Mouse (Mus musculus) heart, embryonic 11.5 days (tissue): ENCODE measurements around the gene Pnldc1. TPM values are rescaled to one million over a fixed set of nuclear protein-coding genes. Genes with fewer than 3 reads are reported as not detected.

Experiments
- ATAC-seq: fragments of 200-750 bp; cut with Nextera tagmentation; replicated peaks from 2 replicates; pipeline ENCODE4 v1.8.0; 2017; ENCODE audit warnings: moderate library complexity; ENCODE audit not compliant: insufficient number of reproducible peaks, low FRiP score, low TSS enrichment
- H3K27ac ChIP-seq: fragments of 300-500 bp; sonication (generic); 2 replicates; pipeline ENCODE4 v1.5.1; 2014; ENCODE audit warnings: mild to moderate bottlenecking, low read depth, low read length
- H3K27me3 ChIP-seq: fragments of 300-500 bp; sonication (generic); 2 replicates; pipeline ENCODE4 v1.6.1; 2014; ENCODE audit warnings: mild to moderate bottlenecking, low read length, mixed read lengths; ENCODE audit not compliant: control insufficient read depth, insufficient read depth
- H3K36me3 ChIP-seq: fragments of 300-500 bp; sonication (generic); 2 replicates; pipeline ENCODE4 v1.6.1; 2014; ENCODE audit warnings: mild to moderate bottlenecking, low read length, moderate library complexity, mixed read lengths; ENCODE audit not compliant: control insufficient read depth, insufficient read depth
- H3K4me1 ChIP-seq: fragments of 300-500 bp; sonication (generic); 2 replicates; pipeline ENCODE4 v1.6.1; 2014; ENCODE audit warnings: low read length; ENCODE audit not compliant: control insufficient read depth, insufficient read depth
- H3K4me2 ChIP-seq: fragments of 300-500 bp; sonication (generic); 2 replicates; pipeline ENCODE4 v1.6.1; 2014; ENCODE audit warnings: mild to moderate bottlenecking, moderate library complexity
- H3K4me3 ChIP-seq: fragments of 300-500 bp; sonication (generic); 2 replicates; pipeline ENCODE4 v1.5.1; 2014; ENCODE audit warnings: low read depth, low read length
- H3K9ac ChIP-seq: fragments of 300-500 bp; sonication (generic); 2 replicates; pipeline ENCODE4 v1.6.1; 2014; ENCODE audit warnings: mild to moderate bottlenecking, low read depth, low read length, moderate library complexity
- H3K9me3 ChIP-seq: fragments of 300-500 bp; sonication (generic); replicated peaks from 2 replicates; pipeline ENCODE4 v1.6.1; 2016; ENCODE audit warnings: low read length; ENCODE audit not compliant: control insufficient read depth
- WGBS: fragments of 180-500 bp; shearing (Covaris S2); extraction: QIAGEN DNeasy Blood & Tissue Kit; methylation state at CpG from one replicate; pipeline ENCODE4 v1.1.7; 2014; ENCODE audit not compliant: insufficient replicate concordance; 5-methylcytosine and 5-hydroxymethylcytosine counted together
- microRNA-seq: library from miRNA; unstranded; fragments of <30 nt; microRNA quantifications from one replicate; pipeline ENCODE4, GENCODE M21; 2016; ENCODE audit warnings: borderline number of aligned reads
- polyA plus RNA-seq: library from polyadenylated mRNA; unstranded; fragments of >200 nt; fragmentation: Nextera tagmentation; extraction: Ambion mirVana; gene quantifications from 2 replicates; pipeline ENCODE4 v1.2.1, GENCODE M21; 2014

Gene Pnldc1
- polyA plus RNA-seq, 1 experiment from 2014 or later, result 1.7 TPM

DNA sequence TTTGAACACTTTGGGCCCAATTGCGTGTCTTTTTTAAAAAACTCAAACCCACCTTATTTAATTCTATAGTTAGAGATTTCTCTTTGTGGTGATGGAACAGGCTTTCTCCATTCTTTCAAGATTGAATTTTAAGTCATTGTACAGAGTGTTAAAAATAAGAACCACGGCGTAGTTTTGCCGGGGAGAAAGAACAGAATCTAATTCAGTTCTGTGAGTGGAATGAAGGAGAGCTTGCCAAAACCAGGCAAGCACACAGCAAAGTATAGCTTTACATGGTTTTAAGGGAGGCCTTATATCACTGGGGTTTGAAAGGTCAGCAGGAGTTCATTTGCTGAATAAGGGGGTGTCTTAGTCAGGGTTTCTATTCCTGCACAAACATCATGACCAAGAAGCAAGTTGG is 65.5 kb downstream of the Pnldc1 start:
- Histone ChIP-seq H3K27ac (no peak overlapping the region), H3K9ac (no peak overlapping the region), H3K4me1 (no peaks in the 10 kb centered on the region), H3K36me3 (no peaks in the 10 kb centered on the region), H3K27me3 (no peaks in the 10 kb centered on the region), H3K9me3 (no peaks in the 10 kb centered on the region), H3K4me2 (no peak overlapping the region), H3K4me3 (no peak overlapping the region)
- no peak for ATAC-seq
- WGBS, result 85% methylated on average over 4 of the region's 4 CpGs

- ATAC-seq, result no peak
- no peak overlapping the region for H3K9ac ChIP-seq
- 72% methylated on average over 6 of the region's 6 CpGs for WGBS
- H3K36me3 ChIP-seq, result no peaks in the 10 kb centered on the region
- no peaks in the 10 kb centered on the region for H3K9me3 ChIP-seq
- H3K27me3 ChIP-seq, result no peaks in the 10 kb centered on the region
- H3K4me1 ChIP-seq, result no peaks in the 10 kb centered on the region
- no peak overlapping the region for H3K27ac ChIP-seq
- no peak overlapping the region for H3K4me2 ChIP-seq
- no peak overlapping the region for H3K4me3 ChIP-seq
Observed at GRCm38 (mm10) chr17:12843826-12844225, 66.2 kb downstream of the Pnldc1 start.

GRCm38 (mm10) chr17:12839475-12840267 is 70.4 kb downstream of the Pnldc1 start:
- no peaks in the 10 kb centered on the region for H3K27me3 ChIP-seq
- no peak overlapping the region for H3K4me3 ChIP-seq
- no peak overlapping the region for H3K4me2 ChIP-seq
- no peak overlapping the region for H3K27ac ChIP-seq
- 71% methylated on average over 10 of the region's 10 CpGs for WGBS
- ATAC-seq, result no peak
- H3K36me3 ChIP-seq, result no peaks in the 10 kb centered on the region
- no peaks in the 10 kb centered on the region for H3K4me1 ChIP-seq
- H3K9ac ChIP-seq, result no peak overlapping the region
- no peaks in the 10 kb centered on the region for H3K9me3 ChIP-seq

Small RNAs within 50 kb of the gene (microRNA-seq; reads per million reads assigned to microRNA genes)
- not detected for gene Gm24085

Other genes starting within 250 kb of the Pnldc1 start
- 0.82 and 2.1 TPM in 2 replicates for gene Slc22a1, start 234.4 kb downstream of the Pnldc1 start, polyA plus RNA-seq
- gene Igf2r, start 140.6 kb downstream of the Pnldc1 start, polyA plus RNA-seq, result 199 and 238 TPM in 2 replicates
- gene Mas1, start 42.1 kb downstream of the Pnldc1 start, polyA plus RNA-seq, result 0.17 and 0.54 TPM in 2 replicates
- 0.10 and 0.25 TPM in 2 replicates for gene Mrgprh, start 34.2 kb downstream of the Pnldc1 start, polyA plus RNA-seq
- 440 and 445 TPM in 2 replicates for gene Tcp1, start 5.5 kb upstream of the Pnldc1 start, polyA plus RNA-seq
- gene Mrpl18, start 6.1 kb upstream of the Pnldc1 start, polyA plus RNA-seq, result 196 and 205 TPM in 2 replicates
- 0.13 and 0.70 TPM in 2 replicates for gene Acat3, start 30.4 kb upstream of the Pnldc1 start, polyA plus RNA-seq
- 38.3 and 56.5 TPM in 2 replicates for gene Acat2, start 50.5 kb upstream of the Pnldc1 start, polyA plus RNA-seq
- gene Wtap, start 83.9 kb upstream of the Pnldc1 start, polyA plus RNA-seq, result 83.4 and 88.8 TPM in 2 replicates
- gene Sod2, start 96.6 kb upstream of the Pnldc1 start, polyA plus RNA-seq, result 308 and 326 TPM in 2 replicates
- 0.19 TPM in 1 of 2 replicates, not detected in the other for gene Gpr31b, start 142.1 kb upstream of the Pnldc1 start, polyA plus RNA-seq
- not detected in 2 replicates for gene Tcp10b, start 150.9 kb upstream of the Pnldc1 start, polyA plus RNA-seq
- not detected in 2 replicates for gene Unc93a, start 221.6 kb upstream of the Pnldc1 start, polyA plus RNA-seq